Mouse (Mus musculus) midbrain, embryonic 14.5 days (tissue): Measurements from ENCODE around the gene Klhl36. TPM values are rescaled to one million over a fixed set of nuclear protein-coding genes. Genes with fewer than 3 reads are reported as not detected.

Experiments
- ATAC-seq: fragments of 200-750 bp; cut with Nextera tagmentation; 2 replicates; pipeline ENCODE4 v1.8.0; 2017; ENCODE audit warnings: moderate number of reproducible peaks, moderate library complexity; ENCODE audit not compliant: low FRiP score, low TSS enrichment
- DNase-seq: peaks from one replicate; pipeline ENCODE4 v3.0.0-alpha.2; 2015
- H3K27ac ChIP-seq: fragments of 300-500 bp; sonication (generic); replicated peaks from 2 replicates; pipeline ENCODE4 v1.5.1; 2014; ENCODE audit warnings: mild to moderate bottlenecking, low read depth, low read length, moderate library complexity
- H3K27me3 ChIP-seq: fragments of 300-500 bp; sonication (generic); 2 replicates; pipeline ENCODE4 v1.6.1; 2014; ENCODE audit warnings: low read length, control low read depth, mixed read lengths; ENCODE audit not compliant: control insufficient read depth, insufficient read depth
- H3K36me3 ChIP-seq: fragments of 300-500 bp; sonication (generic); 2 replicates; pipeline ENCODE4 v1.6.1; 2014; ENCODE audit warnings: low read length, control low read depth; ENCODE audit not compliant: control insufficient read depth, insufficient read depth
- H3K4me1 ChIP-seq: fragments of 300-500 bp; sonication (generic); 2 replicates; pipeline ENCODE4 v1.6.1; 2014; ENCODE audit warnings: mild to moderate bottlenecking, antibody characterized with exemption, low read length, control low read depth; ENCODE audit not compliant: control insufficient read depth, insufficient read depth
- H3K4me2 ChIP-seq: fragments of 300-500 bp; sonication (generic); 2 replicates; pipeline ENCODE4 v1.6.1; 2014; ENCODE audit warnings: mild to moderate bottlenecking, low read length, moderate library complexity
- H3K4me3 ChIP-seq: fragments of 300-500 bp; sonication (generic); replicated peaks from 2 replicates; pipeline ENCODE4 v1.5.1; 2014; ENCODE audit warnings: low read depth, low read length
- H3K9ac ChIP-seq: fragments of 300-500 bp; sonication (generic); replicated peaks from 2 replicates; pipeline ENCODE4 v1.6.1; 2014; ENCODE audit warnings: mild to moderate bottlenecking, low read length, moderate library complexity
- H3K9me3 ChIP-seq: fragments of 300-500 bp; sonication (generic); 2 replicates; pipeline ENCODE4 v1.6.1; 2016; ENCODE audit warnings: low read length, control low read depth, mixed read lengths; ENCODE audit not compliant: control insufficient read depth
- WGBS: fragments of 180-500 bp; shearing (Covaris S2); extraction: QIAGEN DNeasy Blood & Tissue Kit; methylation state at CpG from one replicate; pipeline ENCODE4 v1.1.7; 2014; 5-methylcytosine and 5-hydroxymethylcytosine counted together
- polyA plus RNA-seq: library from polyadenylated mRNA; unstranded; fragments of >200 nt; fragmentation: Nextera tagmentation; extraction: Ambion mirVana; gene quantifications from 2 replicates; pipeline ENCODE4 v1.2.1, GENCODE M21; 2014

Gene Klhl36
- polyA plus RNA-seq, 1 experiment from 2014 or later = 14.0 TPM

GRCm38 (mm10) chr8:119881301-119881700 is 19.2 kb downstream of the Klhl36 start:
- no peak overlapping the region for H3K9ac ChIP-seq
- no peak overlapping the region for H3K27ac ChIP-seq
- no peaks in the 10 kb centered on the region for H3K9me3 ChIP-seq
- H3K27me3 ChIP-seq = no peaks in the 10 kb centered on the region
- DNase-seq (no peak), ATAC-seq (no peak)
- peaks cover 10% of the 10 kb centered on the region for H3K36me3 ChIP-seq
- no peak overlapping the region for H3K4me3 ChIP-seq
- 84% methylated on average over 6 of the region's 6 CpGs for WGBS
- H3K4me2 ChIP-seq = no peak overlapping the region
- H3K4me1 ChIP-seq = no peaks in the 10 kb centered on the region

GRCm38 (mm10) chr8:119881917-119882316 is 19.9 kb downstream of the Klhl36 start:
- H3K4me3 ChIP-seq = no peak overlapping the region
- no peaks in the 10 kb centered on the region for H3K27me3 ChIP-seq
- no peaks in the 10 kb centered on the region for H3K4me1 ChIP-seq
- no peak overlapping the region for H3K4me2 ChIP-seq
- WGBS = 87% methylated on average over 8 of the region's 8 CpGs
- DNase-seq (no peak), ATAC-seq (no peak)
- H3K9ac ChIP-seq = no peak overlapping the region
- no peaks in the 10 kb centered on the region for H3K9me3 ChIP-seq
- no peak overlapping the region for H3K27ac ChIP-seq
- 0 out of 2 replicates have a peak, but pooled peaks cover 5% of the 10 kb centered on the region for H3K36me3 ChIP-seq

DNA sequence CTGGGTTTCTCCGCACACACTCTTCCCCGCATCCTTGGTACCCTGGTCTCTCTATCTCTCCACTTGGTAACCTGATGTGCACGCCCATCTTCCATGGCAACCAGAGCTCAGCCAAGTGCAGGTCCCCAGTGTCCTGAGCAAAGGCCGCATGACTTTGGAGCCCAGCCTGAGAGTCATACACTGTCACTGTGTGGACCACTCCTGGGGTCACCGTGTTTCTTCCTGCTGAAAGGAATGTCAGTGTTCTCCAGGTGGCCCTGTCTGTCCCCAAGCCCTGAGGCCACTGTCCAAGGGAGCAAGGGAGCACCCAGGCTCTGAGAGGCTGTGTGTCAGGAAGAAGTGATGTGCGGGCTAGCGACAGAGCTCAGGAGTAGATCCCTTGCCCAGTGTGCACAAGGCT is 21.2 kb downstream of the Klhl36 start:
- WGBS = 92% methylated on average over 7 of the region's 7 CpGs
- H3K36me3 ChIP-seq = no peaks in the 10 kb centered on the region

DNA sequence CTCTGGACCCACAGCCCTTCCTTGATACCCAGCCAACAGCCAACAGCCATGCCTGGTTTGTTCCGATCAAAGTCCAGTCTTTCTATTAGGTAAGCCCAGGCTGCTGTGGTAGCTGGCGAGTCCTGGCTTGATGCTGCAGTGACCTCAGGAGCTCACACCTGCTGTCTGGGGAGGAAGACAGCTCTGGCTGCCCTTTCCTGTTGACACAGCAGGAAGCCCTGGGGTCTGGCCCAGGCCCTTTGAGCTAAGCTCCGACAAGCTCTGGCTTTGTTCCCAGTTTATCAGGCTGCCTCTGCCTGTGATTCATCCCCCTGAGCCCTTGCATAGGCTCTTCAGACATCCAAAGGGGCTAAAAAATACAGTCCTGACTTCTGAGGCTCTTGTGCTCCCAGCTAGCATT is 23.5 kb downstream of the Klhl36 start:
- Histone ChIP-seq H3K9me3 (no peaks in the 10 kb centered on the region), H3K4me2 (no peak overlapping the region), H3K9ac (no peak overlapping the region), H3K4me3 (no peak overlapping the region), H3K36me3 (no peaks in the 10 kb centered on the region), H3K27me3 (no peaks in the 10 kb centered on the region), H3K27ac (no peak overlapping the region), H3K4me1 (no peaks in the 10 kb centered on the region)
- WGBS = 36% methylated on average over 3 of the region's 3 CpGs
- ATAC-seq (no peak), DNase-seq (peak; percentile 69)

More for the DNA sequence above, 21.2 kb downstream of the Klhl36 start:
- H3K4me1 ChIP-seq = no peaks in the 10 kb centered on the region
- DNase-seq (no peak), ATAC-seq (no peak)
- H3K27me3 ChIP-seq = no peaks in the 10 kb centered on the region
- H3K27ac ChIP-seq = no peak overlapping the region
- H3K9ac ChIP-seq = no peak overlapping the region
- H3K9me3 ChIP-seq = no peaks in the 10 kb centered on the region
- no peak overlapping the region for H3K4me3 ChIP-seq
- H3K4me2 ChIP-seq = no peak overlapping the region

DNA sequence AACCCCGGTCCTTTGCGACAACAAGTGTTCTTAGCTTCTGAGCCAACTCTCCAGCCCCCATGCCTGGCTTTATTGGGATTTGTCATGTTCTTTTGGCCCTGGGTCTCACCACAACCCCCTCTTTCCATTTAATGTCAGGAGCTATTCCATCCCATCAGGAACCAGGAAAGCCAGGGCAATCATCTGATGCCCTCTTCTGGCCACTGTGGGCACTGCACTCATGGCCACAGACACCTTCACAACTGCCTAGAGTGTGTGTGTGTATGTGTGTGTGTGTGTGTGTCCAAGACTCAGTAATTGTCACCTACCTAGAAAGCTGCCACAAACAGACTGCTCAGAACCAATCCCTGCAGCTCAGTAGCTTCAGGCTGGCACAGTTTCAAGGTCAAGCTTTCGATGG is 25.1 kb downstream of the Klhl36 start:
- Histone ChIP-seq H3K9ac (no peak overlapping the region), H3K36me3 (no peaks in the 10 kb centered on the region), H3K27ac (no peak overlapping the region), H3K4me2 (no peak overlapping the region), H3K4me1 (no peaks in the 10 kb centered on the region), H3K4me3 (no peak overlapping the region), H3K9me3 (no peaks in the 10 kb centered on the region), H3K27me3 (no peaks in the 10 kb centered on the region)
- 96% methylated on average over 3 of the region's 3 CpGs for WGBS
- DNase-seq (peak; percentile 15), ATAC-seq (no peak)

- Histone ChIP-seq H3K9ac (no peak overlapping the region), H3K27ac (no peak overlapping the region), H3K27me3 (no peaks in the 10 kb centered on the region), H3K4me1 (no peaks in the 10 kb centered on the region), H3K9me3 (no peaks in the 10 kb centered on the region), H3K36me3 (no peaks in the 10 kb centered on the region), H3K4me2 (no peak overlapping the region), H3K4me3 (no peak overlapping the region)
- DNase-seq (peak; percentile 60), ATAC-seq (no peak; the same call in 1 of the 2 replicates)
- 36% methylated on average over 4 of the region's 4 CpGs for WGBS
Measured at GRCm38 (mm10) chr8:119888012-119888411, 25.9 kb downstream of the Klhl36 start.

DNA sequence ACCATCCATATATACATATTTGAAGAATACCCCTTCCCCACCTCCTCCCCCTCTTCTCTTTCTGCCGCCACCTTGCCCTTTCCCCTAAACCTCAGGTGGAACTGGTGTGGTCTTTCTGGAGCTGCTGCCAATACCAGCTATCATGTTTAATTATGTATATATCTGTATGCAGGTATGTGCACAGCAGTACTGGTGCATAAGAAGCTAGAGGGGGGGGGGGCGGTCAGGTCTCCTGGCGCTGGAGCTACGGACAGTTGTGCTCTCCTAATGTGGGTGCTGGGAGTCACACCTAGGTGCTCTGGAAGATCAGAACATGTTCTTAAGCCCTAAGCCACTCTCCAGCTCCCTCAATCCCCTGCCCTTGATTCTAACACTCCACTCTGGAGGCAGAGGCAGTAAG is 35.0 kb downstream of the Klhl36 start:
- Histone ChIP-seq H3K9ac (no peak overlapping the region), H3K4me3 (no peak overlapping the region), H3K9me3 (no peaks in the 10 kb centered on the region), H3K4me1 (no peaks in the 10 kb centered on the region), H3K27me3 (peaks cover 18% of the 10 kb centered on the region), H3K4me2 (no peak overlapping the region), H3K36me3 (no peaks in the 10 kb centered on the region), H3K27ac (no peak overlapping the region)
- WGBS = 77% methylated on average over 4 of the region's 4 CpGs
- DNase-seq = no peak
- no peak for ATAC-seq

GRCm38 (mm10) chr8:119897933-119898332 is 35.9 kb downstream of the Klhl36 start:
- Histone ChIP-seq H3K27me3 (peaks cover 18% of the 10 kb centered on the region), H3K4me2 (no peak overlapping the region), H3K9me3 (no peaks in the 10 kb centered on the region), H3K36me3 (no peaks in the 10 kb centered on the region), H3K4me1 (no peaks in the 10 kb centered on the region), H3K4me3 (no peak overlapping the region), H3K9ac (no peak overlapping the region), H3K27ac (no peak overlapping the region)
- DNase-seq (no peak), ATAC-seq (no peak)
- 32% methylated on average over 13 of the region's 13 CpGs for WGBS

- 81% methylated on average over 3 of the region's 3 CpGs for WGBS
- Histone ChIP-seq H3K36me3 (no peaks in the 10 kb centered on the region), H3K9ac (no peak overlapping the region), H3K4me1 (no peaks in the 10 kb centered on the region), H3K4me3 (no peak overlapping the region), H3K27ac (no peak overlapping the region), H3K27me3 (peaks cover 18% of the 10 kb centered on the region), H3K4me2 (no peak overlapping the region), H3K9me3 (no peaks in the 10 kb centered on the region)
- DNase-seq (no peak), ATAC-seq (no peak)
Measured at GRCm38 (mm10) chr8:119901349-119901748, 39.3 kb downstream of the Klhl36 start.
